Mouse (Mus musculus) heart, adult 2 months (tissue): ENCODE data around the gene Bcl2l13.

ENCODE experiments used
- CTCF ChIP-seq: fragments of 200-600 bp; IDR thresholded peaks from 2 replicates; pipeline ENCODE4 v1.8.1; 2022; ENCODE audit warnings: antibody characterized with exemption, mild to moderate bottlenecking, moderate library complexity
- POLR2A ChIP-seq: fragments of 200-500 bp; IDR thresholded peaks from 2 replicates; pipeline ENCODE4 v1.6.1; 2011; ENCODE audit warnings: mild to moderate bottlenecking, low read depth, low read length, control low read depth; ENCODE audit not compliant: insufficient read depth

DNA sequence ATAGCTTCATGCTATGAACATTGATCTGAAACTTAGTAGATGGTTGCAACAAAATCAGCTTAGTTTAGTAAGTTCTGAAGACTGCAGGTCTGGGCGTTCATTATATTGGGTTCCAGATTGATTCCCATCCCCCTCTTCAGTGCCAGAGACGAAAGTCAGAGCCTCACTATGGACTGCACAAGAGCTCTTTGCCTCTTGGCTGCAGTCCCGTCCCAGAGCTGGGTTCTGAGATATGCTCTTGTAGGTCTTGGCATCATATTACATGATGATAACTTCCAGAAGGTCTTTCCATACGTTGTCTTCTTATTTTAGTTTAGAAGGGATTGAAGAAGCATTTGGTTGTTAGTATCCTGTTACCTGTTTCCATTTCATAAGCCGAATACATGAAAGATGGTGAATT lies 43.0 kb downstream of the Bcl2l13 start:
- TF ChIP-seq POLR2A, result no peak
- TF ChIP-seq CTCF, result no peak
